Mouse (Mus musculus) cortical plate, adult 2 months (tissue): ENCODE data around the gene Camk2n2.
"Not testable (repeated sequence)": the region's sequence is repeated elsewhere in the genome, so short reads cannot be mapped to it uniquely, and the experiment has no call there.

Experiments
- CTCF ChIP-seq: fragments of 200-500 bp; IDR thresholded peaks from 2 replicates; pipeline ENCODE4 v1.5.1; 2011; ENCODE audit warnings: mild to moderate bottlenecking, control low read depth, low read length; ENCODE audit not compliant: insufficient read depth; ENCODE audit errors: extremely low read depth
- POLR2A ChIP-seq: fragments of 200-500 bp; IDR thresholded peaks from 2 replicates; pipeline ENCODE4 v1.6.1; 2011; ENCODE audit warnings: mild to moderate bottlenecking, low read length, control low read depth; ENCODE audit not compliant: insufficient read depth; ENCODE audit errors: extremely low read depth

- TF ChIP-seq CTCF, POLR2A: not testable (repeated sequence)
These were observed 46.9 kb upstream of the Camk2n2 start, which contains the start of gene Eif4g1 for GRCm38 (mm10) chr16:20668013-20668412.
